Mouse (Mus musculus) spleen, adult 2 months (tissue): Measurements from ENCODE around the gene M6pr.

Experiments used
- CTCF ChIP-seq: fragments of 200-500 bp; IDR thresholded peaks from 2 replicates; pipeline ENCODE4 v1.5.1; 2011; ENCODE audit warnings: mild to moderate bottlenecking, inconsistent platforms; ENCODE audit not compliant: insufficient read depth, insufficient read length, insufficient replicate concordance; ENCODE audit errors: extremely low read depth
- POLR2A ChIP-seq: fragments of 200-500 bp; IDR thresholded peaks from 2 replicates; pipeline ENCODE4 v1.6.1; 2011; ENCODE audit warnings: low read depth, low read length, inconsistent platforms

- TF ChIP-seq POLR2A (no peak), CTCF (no peak)
Observed at GRCm38 (mm10) chr6:122294290-122294689, 14.2 kb upstream of the M6pr start.
